Mouse (Mus musculus): ENCODE measurements at regions not wholly inside any gene's neighbourhood (a gene's known extent, or its start where the extent isn't known, plus 50 kb on each side); places are given as distances from the start of the nearest gene placed in this dataset.

DNA sequence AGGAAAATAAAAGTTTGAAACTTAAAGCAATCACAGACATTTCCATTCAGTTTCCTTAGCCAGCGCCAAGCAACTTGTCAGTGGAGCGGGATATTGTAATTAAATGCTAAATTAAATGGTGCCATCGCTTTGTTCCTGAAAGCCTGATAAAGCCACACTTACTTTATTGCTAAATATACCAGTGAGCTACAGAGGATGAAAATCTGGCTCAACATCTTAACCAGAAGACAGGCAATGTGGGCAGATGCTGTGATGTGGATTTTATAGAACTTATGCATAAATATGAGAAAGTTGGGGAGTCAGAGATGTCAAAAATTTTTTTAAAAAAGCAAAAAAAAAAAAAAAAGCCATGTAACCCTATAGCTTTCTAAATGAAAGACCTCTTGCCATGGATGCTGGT, 340.8 kb downstream of the Galc start:
- TF ChIP-seq FLI1 (IDR thresholded peaks at IDR 0.05; ENCODE audit: low read length) (no peak), GATA1 (IDR thresholded peaks at IDR 0.05; ENCODE audit: borderline replicate concordance, low read length) (no peak)
